Mouse (Mus musculus): Measurements from ENCODE around the gene Sstr3. TPM values are rescaled to one million over a fixed set of nuclear protein-coding genes. Genes with fewer than 3 reads are reported as not detected.

Gene Sstr3
- total RNA-seq, 2 experiments from 2014 or later: not detected

GRCm38 (mm10) chr15:78533346-78533835 lies 11.1 kb downstream of the Sstr3 start:
- no peak for ATAC-seq (replicated peaks; ENCODE audit: low FRiP score, low TSS enrichment, poor library complexity, severe bottlenecking)

GRCm38 (mm10) chr15:78532566-78533345 lies 11.7 kb downstream of the Sstr3 start:
- no peak for ATAC-seq (replicated peaks; ENCODE audit: low FRiP score, low TSS enrichment, poor library complexity, severe bottlenecking)

- peak; percentile 88 for ATAC-seq (replicated peaks; ENCODE audit: low FRiP score, low TSS enrichment, poor library complexity, severe bottlenecking)
Measured at GRCm38 (mm10) chr15:78531901-78532469, 12.5 kb downstream of the Sstr3 start.

- ATAC-seq (replicated peaks; ENCODE audit: low FRiP score, low TSS enrichment, poor library complexity, severe bottlenecking): no peak
Measured at GRCm38 (mm10) chr15:78531451-78531720, 13.1 kb downstream of the Sstr3 start.

GRCm38 (mm10) chr15:78530671-78531450 lies 13.6 kb downstream of the Sstr3 start, which contains the start of gene C1qtnf6:
Gene C1qtnf6 (minus strand): TSS chr15:78531416.
- ATAC-seq (replicated peaks; ENCODE audit: low FRiP score, low TSS enrichment, poor library complexity, severe bottlenecking): no peak

GRCm38 (mm10) chr15:78530141-78530540 lies 14.3 kb downstream of the Sstr3 start:
- no peak for ATAC-seq (replicated peaks; ENCODE audit: low FRiP score, low TSS enrichment, poor library complexity, severe bottlenecking)

GRCm38 (mm10) chr15:78529428-78529990 lies 15.0 kb downstream of the Sstr3 start:
- ATAC-seq (replicated peaks; ENCODE audit: low FRiP score, low TSS enrichment, poor library complexity, severe bottlenecking): no peak

- ATAC-seq (replicated peaks; ENCODE audit: low FRiP score, low TSS enrichment, poor library complexity, severe bottlenecking): no peak
Measured at GRCm38 (mm10) chr15:78528726-78529411, 15.6 kb downstream of the Sstr3 start.

- no peak for ATAC-seq (replicated peaks; ENCODE audit: low FRiP score, low TSS enrichment, poor library complexity, severe bottlenecking)
Measured at GRCm38 (mm10) chr15:78527973-78528372, 16.5 kb downstream of the Sstr3 start.

- ATAC-seq (replicated peaks; ENCODE audit: low FRiP score, low TSS enrichment, poor library complexity, severe bottlenecking): no peak
Measured at GRCm38 (mm10) chr15:78524163-78524562, 20.3 kb downstream of the Sstr3 start.

- no peak for ATAC-seq (replicated peaks; ENCODE audit: low FRiP score, low TSS enrichment, poor library complexity, severe bottlenecking)
Measured at GRCm38 (mm10) chr15:78521892-78522291, 22.6 kb downstream of the Sstr3 start.

- ATAC-seq (replicated peaks; ENCODE audit: low FRiP score, low TSS enrichment, poor library complexity, severe bottlenecking): no peak
Measured at GRCm38 (mm10) chr15:78521331-78521730, 23.2 kb downstream of the Sstr3 start.

GRCm38 (mm10) chr15:78520112-78520715 lies 24.3 kb downstream of the Sstr3 start:
- no peak for ATAC-seq (replicated peaks; ENCODE audit: low FRiP score, low TSS enrichment, poor library complexity, severe bottlenecking)

- no peak for ATAC-seq (replicated peaks; ENCODE audit: low FRiP score, low TSS enrichment, poor library complexity, severe bottlenecking)
Measured at GRCm38 (mm10) chr15:78518221-78518620, 26.3 kb downstream of the Sstr3 start.

GRCm38 (mm10) chr15:78515759-78516158 lies 28.7 kb downstream of the Sstr3 start:
- ATAC-seq (replicated peaks; ENCODE audit: low FRiP score, low TSS enrichment, poor library complexity, severe bottlenecking): no peak

- peak; percentile 58; the same call in 1 of the 2 replicates for ATAC-seq (replicated peaks; ENCODE audit: low FRiP score, low TSS enrichment, poor library complexity, severe bottlenecking)
Measured at GRCm38 (mm10) chr15:78514393-78515146, 29.9 kb downstream of the Sstr3 start.

- ATAC-seq (replicated peaks; ENCODE audit: low FRiP score, low TSS enrichment, poor library complexity, severe bottlenecking): no peak
Measured at GRCm38 (mm10) chr15:78513019-78513418, 31.5 kb downstream of the Sstr3 start.

GRCm38 (mm10) chr15:78511951-78512350 lies 32.5 kb downstream of the Sstr3 start:
- no peak for ATAC-seq (replicated peaks; ENCODE audit: low FRiP score, low TSS enrichment, poor library complexity, severe bottlenecking)
